Mouse (Mus musculus): ENCODE measurements around the gene Fxyd4. TPM values are rescaled to one million over a fixed set of nuclear protein-coding genes. Genes with fewer than 3 reads are reported as not detected.

The Fxyd4 gene
- polyA plus RNA-seq, 1 experiment from 2014 or later, result 2.0 TPM

- no peaks in the 10 kb centered on the region for H3K4me1 ChIP-seq (ENCODE audit: control insufficient read depth, insufficient read depth, low read length)
- H3K9me3 ChIP-seq (ENCODE audit: control insufficient read depth, low read length), result no peaks in the 10 kb centered on the region
- no peak overlapping the region for H3K27ac ChIP-seq (ENCODE audit: low read length)
- WGBS, result 61% methylated on average over 5 of the region's 5 CpGs
- no peak overlapping the region for H3K4me2 ChIP-seq (ENCODE audit: low read depth, low read length)
- H3K9ac ChIP-seq (ENCODE audit: low read depth, low read length), result no peak overlapping the region
- 0 out of 2 replicates have a peak, but pooled peaks have one; percentile 44 for ATAC-seq
- H3K4me3 ChIP-seq (ENCODE audit: low read length), result no peak overlapping the region
- H3K36me3 ChIP-seq (ENCODE audit: control insufficient read depth, insufficient read depth, low read length), result no peaks in the 10 kb centered on the region
- no peaks in the 10 kb centered on the region for H3K27me3 ChIP-seq (replicated peaks; ENCODE audit: control insufficient read depth, insufficient read depth, low read length)
Measured at GRCm38 (mm10) chr6:117897800-117898199, 39.7 kb downstream of the Fxyd4 start.

GRCm38 (mm10) chr6:117893435-117893834, 44.1 kb downstream of the Fxyd4 start:
- H3K4me2 ChIP-seq (ENCODE audit: low read depth, low read length), result no peak overlapping the region
- no peaks in the 10 kb centered on the region for H3K36me3 ChIP-seq (ENCODE audit: control insufficient read depth, insufficient read depth, low read length)
- H3K9ac ChIP-seq (ENCODE audit: low read depth, low read length), result no peak overlapping the region
- peaks cover 5% of the 10 kb centered on the region; the same call in 1 of the 2 replicates for H3K4me1 ChIP-seq (ENCODE audit: control insufficient read depth, insufficient read depth, low read length)
- H3K27ac ChIP-seq (ENCODE audit: low read length), result no peak overlapping the region
- ATAC-seq, result no peak
- no peaks in the 10 kb centered on the region for H3K9me3 ChIP-seq (ENCODE audit: control insufficient read depth, low read length)
- no peak overlapping the region for H3K4me3 ChIP-seq (ENCODE audit: low read length)
- WGBS, result 79% methylated on average over 2 of the region's 2 CpGs
- no peaks in the 10 kb centered on the region for H3K27me3 ChIP-seq (replicated peaks; ENCODE audit: control insufficient read depth, insufficient read depth, low read length)

GRCm38 (mm10) chr6:117892386-117892785, 45.1 kb downstream of the Fxyd4 start:
- Histone ChIP-seq H3K27me3 (replicated peaks; ENCODE audit: control insufficient read depth, insufficient read depth, low read length) (no peaks in the 10 kb centered on the region), H3K27ac (ENCODE audit: low read length) (no peak overlapping the region), H3K4me1 (ENCODE audit: control insufficient read depth, insufficient read depth, low read length) (peaks cover 5% of the 10 kb centered on the region; the same call in 1 of the 2 replicates), H3K36me3 (ENCODE audit: control insufficient read depth, insufficient read depth, low read length) (no peaks in the 10 kb centered on the region), H3K9me3 (ENCODE audit: control insufficient read depth, low read length) (no peaks in the 10 kb centered on the region), H3K4me2 (ENCODE audit: low read depth, low read length) (no peak overlapping the region), H3K9ac (ENCODE audit: low read depth, low read length) (no peak overlapping the region), H3K4me3 (ENCODE audit: low read length) (no peak overlapping the region)
- ATAC-seq, result no peak
- WGBS, result 71% methylated on average over 3 of the region's 3 CpGs

- Histone ChIP-seq H3K9me3 (ENCODE audit: control insufficient read depth, low read length) (no peaks in the 10 kb centered on the region), H3K4me1 (ENCODE audit: control insufficient read depth, insufficient read depth, low read length) (peaks cover 5% of the 10 kb centered on the region; the same call in 1 of the 2 replicates), H3K4me2 (ENCODE audit: low read depth, low read length) (0 out of 2 replicates have a peak overlapping the region, but pooled peaks have one; percentile 38), H3K27ac (ENCODE audit: low read length) (no peak overlapping the region), H3K9ac (ENCODE audit: low read depth, low read length) (peak overlapping the region; percentile 38; the same call in 1 of the 2 replicates), H3K36me3 (ENCODE audit: control insufficient read depth, insufficient read depth, low read length) (no peaks in the 10 kb centered on the region), H3K27me3 (replicated peaks; ENCODE audit: control insufficient read depth, insufficient read depth, low read length) (no peaks in the 10 kb centered on the region), H3K4me3 (ENCODE audit: low read length) (peak overlapping the region; percentile 22; the same call in 1 of the 2 replicates)
- 44% methylated on average over 14 of the region's 14 CpGs for WGBS
- peak; percentile 73 for ATAC-seq
Measured at GRCm38 (mm10) chr6:117891369-117892160, 45.9 kb downstream of the Fxyd4 start.

- ATAC-seq, result no peak
- Histone ChIP-seq H3K27me3 (replicated peaks; ENCODE audit: control insufficient read depth, insufficient read depth, low read length) (no peaks in the 10 kb centered on the region), H3K9me3 (ENCODE audit: control insufficient read depth, low read length) (no peaks in the 10 kb centered on the region)
Measured at GRCm38 (mm10) chr6:117890257-117890656, 47.2 kb downstream of the Fxyd4 start.

GRCm38 (mm10) chr6:117888642-117889096, 48.8 kb downstream of the Fxyd4 start:
- no peak overlapping the region for H3K4me3 ChIP-seq (ENCODE audit: low read length)
- no peaks in the 10 kb centered on the region for H3K36me3 ChIP-seq (ENCODE audit: control insufficient read depth, insufficient read depth, low read length)
- H3K4me1 ChIP-seq (ENCODE audit: control insufficient read depth, insufficient read depth, low read length), result peaks cover 5% of the 10 kb centered on the region; the same call in 1 of the 2 replicates
- H3K27me3 ChIP-seq (replicated peaks; ENCODE audit: control insufficient read depth, insufficient read depth, low read length), result no peaks in the 10 kb centered on the region
- WGBS, result 75% methylated on average over 2 of the region's 2 CpGs
- H3K9me3 ChIP-seq (ENCODE audit: control insufficient read depth, low read length), result no peaks in the 10 kb centered on the region
- H3K27ac ChIP-seq (ENCODE audit: low read length), result no peak overlapping the region
- peak; percentile 43; the same call in 1 of the 2 replicates for ATAC-seq
- no peak overlapping the region for H3K4me2 ChIP-seq (ENCODE audit: low read depth, low read length)
- H3K9ac ChIP-seq (ENCODE audit: low read depth, low read length), result peak overlapping the region; percentile 1; the same call in 1 of the 2 replicates

More at GRCm38 (mm10) chr6:117890257-117890656, 47.2 kb downstream of the Fxyd4 start:
- Histone ChIP-seq H3K4me1 (ENCODE audit: control insufficient read depth, insufficient read depth, low read length) (peaks cover 5% of the 10 kb centered on the region; the same call in 1 of the 2 replicates), H3K4me3 (ENCODE audit: low read length) (no peak overlapping the region), H3K36me3 (ENCODE audit: control insufficient read depth, insufficient read depth, low read length) (no peaks in the 10 kb centered on the region), H3K27ac (ENCODE audit: low read length) (no peak overlapping the region), H3K4me2 (ENCODE audit: low read depth, low read length) (no peak overlapping the region), H3K9ac (ENCODE audit: low read depth, low read length) (no peak overlapping the region)
- 84% methylated on average over 6 of the region's 6 CpGs for WGBS

- no peak overlapping the region for H3K9ac ChIP-seq (ENCODE audit: low read depth, low read length)
- no peaks in the 10 kb centered on the region for H3K36me3 ChIP-seq (ENCODE audit: control insufficient read depth, insufficient read depth, low read length)
- peaks cover 5% of the 10 kb centered on the region; the same call in 1 of the 2 replicates for H3K4me1 ChIP-seq (ENCODE audit: control insufficient read depth, insufficient read depth, low read length)
- H3K4me3 ChIP-seq (ENCODE audit: low read length), result no peak overlapping the region
- ATAC-seq, result no peak
- H3K4me2 ChIP-seq (ENCODE audit: low read depth, low read length), result no peak overlapping the region
- no peak overlapping the region for H3K27ac ChIP-seq (ENCODE audit: low read length)
- 59% methylated on average over 1 of the region's 1 CpGs for WGBS
- H3K27me3 ChIP-seq (replicated peaks; ENCODE audit: control insufficient read depth, insufficient read depth, low read length), result no peaks in the 10 kb centered on the region
- H3K9me3 ChIP-seq (ENCODE audit: control insufficient read depth, low read length), result no peaks in the 10 kb centered on the region
Measured at GRCm38 (mm10) chr6:117888032-117888431, 49.5 kb downstream of the Fxyd4 start.

GRCm38 (mm10) chr6:117885943-117886342, 51.5 kb downstream of the Fxyd4 start:
- H3K27ac ChIP-seq (ENCODE audit: low read length), result no peak overlapping the region
- H3K36me3 ChIP-seq (ENCODE audit: control insufficient read depth, insufficient read depth, low read length), result no peaks in the 10 kb centered on the region
- ATAC-seq, result no peak
- H3K4me1 ChIP-seq (ENCODE audit: control insufficient read depth, insufficient read depth, low read length), result no peaks in the 10 kb centered on the region
- WGBS, result 79% methylated on average over 2 of the region's 2 CpGs
- H3K4me3 ChIP-seq (ENCODE audit: low read length), result no peak overlapping the region
- no peak overlapping the region for H3K9ac ChIP-seq (ENCODE audit: low read depth, low read length)
- H3K4me2 ChIP-seq (ENCODE audit: low read depth, low read length), result no peak overlapping the region
- H3K9me3 ChIP-seq (ENCODE audit: control insufficient read depth, low read length), result no peaks in the 10 kb centered on the region
- H3K27me3 ChIP-seq (replicated peaks; ENCODE audit: control insufficient read depth, insufficient read depth, low read length), result no peaks in the 10 kb centered on the region

Data from intestine, embryonic 16.5 days (tissue).